Mouse (Mus musculus): ENCODE results near the gene Exoc4. TPM values are rescaled to one million over a fixed set of nuclear protein-coding genes. Genes with fewer than 3 reads are reported as not detected.

The Exoc4 gene
- polyA plus RNA-seq, 1 experiment: 40.1 TPM

- Histone ChIP-seq H3K79me2 (ENCODE audit: control insufficient read depth, insufficient read depth) (no peaks in the 10 kb centered on the region), H3K4me3 (no peak overlapping the region), H3K27me3 (ENCODE audit: control insufficient read depth, insufficient read depth, insufficient read length) (no peaks in the 10 kb centered on the region), H3ac (ENCODE audit: control insufficient read depth, insufficient read length) (no peak overlapping the region), H3K36me3 (ENCODE audit: control insufficient read depth, insufficient read depth) (no peaks in the 10 kb centered on the region), H3K4me2 (ENCODE audit: low read depth) (no peak overlapping the region)
- TF ChIP-seq TCF3 (IDR thresholded peaks at IDR 0.05; ENCODE audit: insufficient read length, low read depth): no peak
- TF ChIP-seq CEBPB (IDR thresholded peaks at IDR 0.05; ENCODE audit: insufficient read depth, poor library complexity, severe bottlenecking): no peak
- TF ChIP-seq TCF12 (IDR thresholded peaks at IDR 0.05; ENCODE audit: insufficient read depth, poor library complexity, severe bottlenecking): no peak
- no peak for TF ChIP-seq POLR2AphosphoS2 (IDR thresholded peaks at IDR 0.05; ENCODE audit: insufficient read length, low read depth)
- TF ChIP-seq MYOD1 (IDR thresholded peaks at IDR 0.05; ENCODE audit: control insufficient read depth in 1 of 3, insufficient read length in 2 of 3, low read depth in 2 of 3): no peak
- TF ChIP-seq MYOG (IDR thresholded peaks at IDR 0.05; ENCODE audit: control insufficient read depth in 1 of 3, insufficient read depth in 1 of 3, insufficient read length in 2 of 3, low read depth in 2 of 3): no peak
- TF ChIP-seq SRF (IDR thresholded peaks at IDR 0.05; ENCODE audit: control insufficient read depth, insufficient read length, low read depth): no peak
- no peak for TF ChIP-seq USF1 (IDR thresholded peaks at IDR 0.05; ENCODE audit: low read depth)
- no peak for TF ChIP-seq REST (IDR thresholded peaks at IDR 0.05; ENCODE audit: insufficient read depth, insufficient read length)
- TF ChIP-seq POLR2A (IDR thresholded peaks at IDR 0.05; ENCODE audit: insufficient read length, low read depth): no peak
- TF ChIP-seq MAX (IDR thresholded peaks at IDR 0.05; ENCODE audit: low read depth): no peak
- no peak for TF ChIP-seq E2F4 (IDR thresholded peaks at IDR 0.05; ENCODE audit: insufficient read depth)
Observed at GRCm38 (mm10) chr6:33724596-33724995, 475.7 kb downstream of the Exoc4 start.

- no peaks in the 10 kb centered on the region for H3K27me3 ChIP-seq (ENCODE audit: control insufficient read depth, insufficient read depth, insufficient read length)
- no peaks in the 10 kb centered on the region for H3K79me2 ChIP-seq (ENCODE audit: control insufficient read depth, insufficient read depth)
- H3K36me3 ChIP-seq (ENCODE audit: control insufficient read depth, insufficient read depth): no peaks in the 10 kb centered on the region
- H3ac ChIP-seq (ENCODE audit: control insufficient read depth, insufficient read length): no peak overlapping the region
- no peak overlapping the region for H3K4me2 ChIP-seq (ENCODE audit: low read depth)
- TF ChIP-seq USF1 (IDR thresholded peaks at IDR 0.05; ENCODE audit: low read depth) (no peak), POLR2AphosphoS2 (IDR thresholded peaks at IDR 0.05; ENCODE audit: insufficient read length, low read depth) (no peak), TCF3 (IDR thresholded peaks at IDR 0.05; ENCODE audit: insufficient read length, low read depth) (no peak), REST (IDR thresholded peaks at IDR 0.05; ENCODE audit: insufficient read depth, insufficient read length) (no peak), MYOG (IDR thresholded peaks at IDR 0.05; ENCODE audit: control insufficient read depth in 1 of 3, insufficient read depth in 1 of 3, insufficient read length in 2 of 3, low read depth in 2 of 3) (no peak), E2F4 (IDR thresholded peaks at IDR 0.05; ENCODE audit: insufficient read depth) (no peak), POLR2A (IDR thresholded peaks at IDR 0.05; ENCODE audit: insufficient read length, low read depth) (no peak), CEBPB (IDR thresholded peaks at IDR 0.05; ENCODE audit: insufficient read depth, poor library complexity, severe bottlenecking) (no peak), SRF (IDR thresholded peaks at IDR 0.05; ENCODE audit: control insufficient read depth, insufficient read length, low read depth) (no peak), TCF12 (IDR thresholded peaks at IDR 0.05; ENCODE audit: insufficient read depth, poor library complexity, severe bottlenecking) (no peak), MAX (IDR thresholded peaks at IDR 0.05; ENCODE audit: low read depth) (no peak), MYOD1 (IDR thresholded peaks at IDR 0.05; ENCODE audit: control insufficient read depth in 1 of 3, insufficient read length in 2 of 3, low read depth in 2 of 3) (no peak)
- H3K4me3 ChIP-seq: no peak overlapping the region
Observed at GRCm38 (mm10) chr6:33727271-33727670, 478.4 kb downstream of the Exoc4 start.

GRCm38 (mm10) chr6:33732214-33732613, 483.3 kb downstream of the Exoc4 start:
- Histone ChIP-seq H3K27me3 (ENCODE audit: control insufficient read depth, insufficient read depth, insufficient read length) (no peaks in the 10 kb centered on the region), H3K79me2 (ENCODE audit: control insufficient read depth, insufficient read depth) (no peaks in the 10 kb centered on the region), H3K4me3 (no peak overlapping the region), H3ac (ENCODE audit: control insufficient read depth, insufficient read length) (no peak overlapping the region), H3K36me3 (ENCODE audit: control insufficient read depth, insufficient read depth) (no peaks in the 10 kb centered on the region), H3K4me2 (ENCODE audit: low read depth) (no peak overlapping the region)
- no peak for TF ChIP-seq MAX (IDR thresholded peaks at IDR 0.05; ENCODE audit: low read depth)
- TF ChIP-seq CEBPB (IDR thresholded peaks at IDR 0.05; ENCODE audit: insufficient read depth, poor library complexity, severe bottlenecking): no peak
- no peak for TF ChIP-seq TCF12 (IDR thresholded peaks at IDR 0.05; ENCODE audit: insufficient read depth, poor library complexity, severe bottlenecking)

- no peak for TF ChIP-seq E2F4 (IDR thresholded peaks at IDR 0.05; ENCODE audit: insufficient read depth)
- no peak for TF ChIP-seq MAX (IDR thresholded peaks at IDR 0.05; ENCODE audit: low read depth)
- no peak for TF ChIP-seq TCF3 (IDR thresholded peaks at IDR 0.05; ENCODE audit: insufficient read length, low read depth)
- no peak for TF ChIP-seq REST (IDR thresholded peaks at IDR 0.05; ENCODE audit: insufficient read depth, insufficient read length)
- no peak for TF ChIP-seq CEBPB (IDR thresholded peaks at IDR 0.05; ENCODE audit: insufficient read depth, poor library complexity, severe bottlenecking)
- TF ChIP-seq TCF12 (IDR thresholded peaks at IDR 0.05; ENCODE audit: insufficient read depth, poor library complexity, severe bottlenecking): no peak
- no peak for TF ChIP-seq USF1 (IDR thresholded peaks at IDR 0.05; ENCODE audit: low read depth)
- no peak for TF ChIP-seq POLR2A (IDR thresholded peaks at IDR 0.05; ENCODE audit: insufficient read length, low read depth)
- TF ChIP-seq POLR2AphosphoS2 (IDR thresholded peaks at IDR 0.05; ENCODE audit: insufficient read length, low read depth): no peak
- TF ChIP-seq SRF (IDR thresholded peaks at IDR 0.05; ENCODE audit: control insufficient read depth, insufficient read length, low read depth): no peak
- TF ChIP-seq MYOD1 (IDR thresholded peaks at IDR 0.05; ENCODE audit: control insufficient read depth in 1 of 3, insufficient read length in 2 of 3, low read depth in 2 of 3): no peak
- TF ChIP-seq MYOG (IDR thresholded peaks at IDR 0.05; ENCODE audit: control insufficient read depth in 1 of 3, insufficient read depth in 1 of 3, insufficient read length in 2 of 3, low read depth in 2 of 3): no peak
- no peak overlapping the region for H3K4me2 ChIP-seq (ENCODE audit: low read depth)
Observed at GRCm38 (mm10) chr6:33733602-33734001, 484.7 kb downstream of the Exoc4 start.

GRCm38 (mm10) chr6:33734032-33734431, 485.1 kb downstream of the Exoc4 start:
- Histone ChIP-seq H3K36me3 (ENCODE audit: control insufficient read depth, insufficient read depth) (no peaks in the 10 kb centered on the region), H3K4me3 (no peak overlapping the region), H3K4me2 (ENCODE audit: low read depth) (no peak overlapping the region), H3K27me3 (ENCODE audit: control insufficient read depth, insufficient read depth, insufficient read length) (no peaks in the 10 kb centered on the region), H3ac (ENCODE audit: control insufficient read depth, insufficient read length) (no peak overlapping the region), H3K79me2 (ENCODE audit: control insufficient read depth, insufficient read depth) (no peaks in the 10 kb centered on the region)
- TF ChIP-seq SRF (IDR thresholded peaks at IDR 0.05; ENCODE audit: control insufficient read depth, insufficient read length, low read depth) (no peak), TCF3 (IDR thresholded peaks at IDR 0.05; ENCODE audit: insufficient read length, low read depth) (no peak), CEBPB (IDR thresholded peaks at IDR 0.05; ENCODE audit: insufficient read depth, poor library complexity, severe bottlenecking) (no peak), USF1 (IDR thresholded peaks at IDR 0.05; ENCODE audit: low read depth) (no peak), POLR2A (IDR thresholded peaks at IDR 0.05; ENCODE audit: insufficient read length, low read depth) (no peak), MYOD1 (IDR thresholded peaks at IDR 0.05; ENCODE audit: control insufficient read depth in 1 of 3, insufficient read length in 2 of 3, low read depth in 2 of 3) (no peak), REST (IDR thresholded peaks at IDR 0.05; ENCODE audit: insufficient read depth, insufficient read length) (no peak), MYOG (IDR thresholded peaks at IDR 0.05; ENCODE audit: control insufficient read depth in 1 of 3, insufficient read depth in 1 of 3, insufficient read length in 2 of 3, low read depth in 2 of 3) (no peak), TCF12 (IDR thresholded peaks at IDR 0.05; ENCODE audit: insufficient read depth, poor library complexity, severe bottlenecking) (no peak), MAX (IDR thresholded peaks at IDR 0.05; ENCODE audit: low read depth) (no peak), POLR2AphosphoS2 (IDR thresholded peaks at IDR 0.05; ENCODE audit: insufficient read length, low read depth) (no peak), E2F4 (IDR thresholded peaks at IDR 0.05; ENCODE audit: insufficient read depth) (no peak)

More at GRCm38 (mm10) chr6:33733602-33734001, 484.7 kb downstream of the Exoc4 start:
- Histone ChIP-seq H3K79me2 (ENCODE audit: control insufficient read depth, insufficient read depth) (no peaks in the 10 kb centered on the region), H3K27me3 (ENCODE audit: control insufficient read depth, insufficient read depth, insufficient read length) (no peaks in the 10 kb centered on the region), H3K36me3 (ENCODE audit: control insufficient read depth, insufficient read depth) (no peaks in the 10 kb centered on the region), H3K4me3 (no peak overlapping the region), H3ac (ENCODE audit: control insufficient read depth, insufficient read length) (no peak overlapping the region)
